Mouse (Mus musculus) left cerebral cortex, adult 9 months (tissue): ENCODE results near the gene BC037034.

Experiments
- DNase-seq, 2 experiments: peaks; one replicate each; pipeline ENCODE4 v3.0.0; 2022; ENCODE audit warnings: low spot score in 2 of 2

Gene BC037034

GRCm38 (mm10) chr5:138263260-138264206 is at the start of gene BC037034:
Gene BC037034, minus strand, starts transcription at chr5:138264033.
- DNase-seq, result peak; percentile 69 to 91

- DNase-seq, result no peak
Measured at GRCm38 (mm10) chr5:138312795-138313194, 49.0 kb upstream of the BC037034 start.

GRCm38 (mm10) chr5:138299613-138300012 is 35.8 kb upstream of the BC037034 start:
- DNase-seq, result no peak

DNA sequence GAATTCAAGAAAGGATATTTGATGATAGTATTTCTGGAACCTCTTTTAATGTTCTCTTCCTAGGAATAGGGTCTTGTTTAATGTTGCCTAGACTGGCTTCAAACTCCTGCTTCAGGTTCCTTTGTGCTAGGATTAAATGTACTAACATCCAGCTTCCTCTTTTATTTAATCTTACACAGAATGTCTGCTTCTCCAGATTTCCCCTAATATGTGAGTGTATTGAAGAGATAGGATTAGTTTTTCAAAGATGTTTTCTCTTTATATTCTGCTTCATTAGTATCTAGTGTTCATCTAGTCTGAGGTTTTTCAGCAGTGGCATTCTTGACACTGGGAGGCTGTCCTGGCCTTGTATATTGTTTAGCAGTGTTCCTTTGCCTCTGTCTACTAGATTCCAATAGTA is 30.3 kb upstream of the BC037034 start:
- no peak for DNase-seq

- DNase-seq, result no peak
Measured at GRCm38 (mm10) chr5:138291638-138292037, 27.8 kb upstream of the BC037034 start.

DNA sequence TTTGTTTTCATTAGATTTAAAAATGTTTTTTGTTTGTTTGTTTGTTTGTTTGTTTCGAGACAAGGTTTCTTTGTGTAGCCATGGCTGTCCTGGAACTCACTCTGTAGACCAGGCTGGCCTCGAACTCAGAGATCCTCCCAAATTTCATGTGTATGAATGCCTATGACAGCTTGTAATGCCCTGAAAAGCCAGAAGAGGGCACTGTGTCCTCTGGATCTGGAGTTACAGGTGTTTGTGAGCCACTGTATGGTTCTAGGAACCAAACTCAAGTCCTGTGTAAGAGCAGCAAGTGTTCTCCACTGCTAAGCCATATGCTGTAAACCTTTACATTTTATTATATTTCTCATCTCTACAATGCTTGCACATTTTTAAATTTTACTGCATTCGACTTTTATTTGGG is 24.0 kb upstream of the BC037034 start:
- no peak for DNase-seq

GRCm38 (mm10) chr5:138283540-138283939 is 19.7 kb upstream of the BC037034 start:
- DNase-seq, result no peak

GRCm38 (mm10) chr5:138281798-138282197 is 18.0 kb upstream of the BC037034 start:
- no peak for DNase-seq

DNA sequence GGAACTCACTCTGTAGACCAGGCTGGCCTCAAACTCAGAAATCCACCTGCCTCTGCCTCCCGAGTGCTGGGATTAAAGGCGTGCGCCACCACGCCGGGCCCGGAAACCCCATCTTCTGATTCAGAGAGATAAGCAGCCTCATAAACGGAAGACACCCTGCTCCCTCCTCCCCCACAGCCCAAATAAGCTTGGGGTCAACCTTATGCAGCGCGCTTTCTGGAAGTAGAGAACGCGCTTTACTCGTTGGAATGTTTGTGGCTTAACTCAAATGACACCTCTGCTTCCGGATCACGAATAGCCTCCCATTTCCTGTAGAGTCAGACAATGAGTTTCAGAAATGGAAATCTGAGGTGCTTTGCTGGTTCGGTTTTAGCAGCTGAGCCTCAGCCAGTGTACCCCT is 17.0 kb upstream of the BC037034 start:
- no peak for DNase-seq

GRCm38 (mm10) chr5:138280425-138280768 is 16.6 kb upstream of the BC037034 start:
- no peak for DNase-seq

DNA sequence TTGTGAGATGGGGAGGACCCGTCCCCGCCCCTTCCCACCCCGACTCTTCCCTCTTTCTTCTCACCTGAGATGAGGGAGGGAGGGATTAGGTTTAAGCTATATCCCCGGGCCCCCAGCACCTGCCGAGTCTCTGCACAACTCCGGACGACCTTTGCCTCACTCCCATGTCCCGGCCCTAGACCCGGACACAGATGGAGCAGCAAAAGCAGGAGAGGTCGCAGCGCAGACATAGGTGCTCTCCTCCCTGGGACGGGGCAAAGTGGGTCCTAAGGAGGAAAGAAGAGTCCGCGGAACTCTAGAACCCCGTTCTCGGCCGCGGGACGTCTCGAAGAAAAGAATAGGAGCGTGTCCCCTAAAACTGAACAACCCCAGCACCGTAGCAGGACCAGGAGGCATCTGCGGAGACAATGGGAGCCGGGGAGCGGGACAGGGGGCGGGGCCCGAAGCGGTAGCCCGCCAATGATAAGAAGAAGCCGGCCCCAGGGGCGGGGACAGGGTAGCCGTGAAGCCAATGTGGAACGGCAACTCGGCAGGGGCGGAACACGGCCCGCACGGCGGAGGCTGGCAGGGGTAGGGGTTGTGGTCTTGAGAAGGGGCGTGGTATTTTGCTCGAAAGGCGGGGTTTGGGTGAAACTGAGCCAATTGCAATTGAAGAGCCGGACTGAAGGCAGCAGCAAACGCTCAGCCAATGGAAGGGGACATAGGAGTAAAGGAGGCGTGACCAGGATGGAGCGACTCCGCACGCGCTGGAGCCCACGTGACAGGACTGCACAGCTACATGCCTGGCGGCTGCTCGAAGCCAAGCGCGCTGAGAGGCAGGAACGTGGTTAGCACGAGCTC is 16.0 kb upstream of the BC037034 start, which contains the start of the genes Gm43720, Gpc2 and Stag3:
Gene Gm43720 (minus strand): TSS at position 374 of the 840 bp plus-strand sequence.
Gene Gpc2 (minus strand): TSS at position 421 of the 840 bp plus-strand sequence.
Gene Stag3 (plus strand): TSS at position 656 of the 840 bp plus-strand sequence.
- DNase-seq, result peak; percentile 58 to 64

DNA sequence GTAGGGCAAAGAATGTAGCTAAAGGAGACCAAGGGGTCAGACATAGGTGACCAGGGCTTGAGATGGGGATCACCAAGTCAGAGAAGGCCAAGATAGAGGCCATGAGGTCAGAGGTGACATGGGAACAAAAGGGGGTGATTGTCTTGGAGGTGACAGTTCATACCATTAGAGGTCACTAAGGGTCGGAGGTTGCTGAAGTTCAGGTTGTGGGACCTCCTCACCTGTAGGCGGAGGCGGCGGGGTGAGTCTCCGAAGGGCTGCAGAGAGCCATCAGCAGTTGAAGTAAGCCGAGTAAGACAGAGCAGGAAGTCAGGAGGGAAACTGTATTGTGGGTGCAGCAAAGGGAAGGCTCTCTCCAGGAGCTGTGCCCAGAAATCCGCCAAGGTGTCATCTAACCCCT is 14.2 kb upstream of the BC037034 start:
- DNase-seq, result no peak

- no peak for DNase-seq
Measured at GRCm38 (mm10) chr5:138275216-138276050, 11.6 kb upstream of the BC037034 start.

GRCm38 (mm10) chr5:138274186-138274585 is 10.4 kb upstream of the BC037034 start:
- no peak for DNase-seq

DNA sequence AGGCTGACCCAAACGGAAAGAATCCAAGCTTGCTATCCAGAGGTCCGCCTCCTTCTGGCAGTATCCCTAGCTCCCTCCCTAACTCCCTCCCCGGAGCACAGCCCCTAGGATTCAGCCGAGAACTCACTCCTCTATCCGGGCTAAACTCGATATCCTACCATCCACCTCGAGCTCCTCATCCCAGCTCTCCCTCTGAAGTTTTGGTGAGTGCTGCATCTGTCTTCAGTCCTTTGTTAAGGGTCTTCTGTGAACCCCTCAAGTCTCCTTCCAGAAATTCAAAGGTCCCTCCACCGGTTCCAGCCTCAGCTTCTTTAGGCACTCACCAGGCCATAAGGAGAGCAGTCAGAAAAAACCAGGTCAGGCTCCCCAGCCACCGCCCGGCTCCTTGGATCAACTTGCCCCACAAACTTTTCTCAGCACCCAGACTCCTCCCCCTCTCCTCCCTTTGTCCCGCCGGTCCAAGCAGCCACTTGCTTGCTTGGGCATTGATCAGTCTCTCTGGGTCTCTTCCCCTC is 8.6 kb upstream of the BC037034 start, which contains the start of gene Gal3st4:
Gene Gal3st4 (minus strand): TSS at position 432 of the 515 bp plus-strand sequence.
- DNase-seq, result no peak

GRCm38 (mm10) chr5:138271232-138271631 is 7.4 kb upstream of the BC037034 start:
- DNase-seq, result no peak

- no peak for DNase-seq
Measured at GRCm38 (mm10) chr5:138268980-138269379, 5.1 kb upstream of the BC037034 start.

DNA sequence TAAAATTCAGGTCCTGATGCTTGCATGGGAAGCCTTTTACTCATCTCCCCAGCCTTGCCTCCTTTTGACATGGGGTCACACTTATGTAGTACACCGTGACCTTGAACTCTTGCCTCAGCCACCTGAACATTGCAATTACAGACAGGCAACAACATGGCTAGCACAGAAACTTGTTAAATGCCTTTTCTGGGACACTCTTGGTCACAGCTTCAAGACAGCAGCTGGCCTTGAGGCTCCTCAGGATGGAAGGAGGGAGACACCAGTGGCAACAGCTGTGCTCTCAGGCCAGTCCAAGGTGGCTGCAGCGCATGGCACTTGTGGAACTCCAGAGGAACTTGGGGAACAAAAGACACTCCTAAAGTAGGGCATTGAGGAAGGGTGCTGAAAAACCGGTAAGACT is 3.3 kb upstream of the BC037034 start:
- DNase-seq, result no peak

- DNase-seq, result no peak
Measured at GRCm38 (mm10) chr5:138265712-138266111, 1.9 kb upstream of the BC037034 start.

DNA sequence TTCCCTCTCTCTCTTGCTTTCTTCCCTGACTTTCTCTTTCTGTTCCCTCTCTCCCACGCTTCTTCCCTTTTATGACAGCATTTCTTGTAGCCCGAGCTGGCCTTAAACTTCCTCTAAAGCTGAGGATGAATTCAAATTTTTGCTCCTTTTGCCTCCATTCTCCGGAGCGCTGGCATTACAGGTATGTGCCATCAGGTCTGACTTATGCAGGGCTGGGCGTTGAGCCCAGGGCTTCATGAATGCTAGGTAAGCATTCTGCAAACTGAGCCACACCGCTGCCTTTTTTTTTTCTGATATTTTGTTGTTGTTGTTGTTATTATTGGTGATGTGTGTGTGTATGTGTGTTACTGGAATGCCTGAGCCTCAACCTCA is 360 bp upstream of the BC037034 start:
- no peak for DNase-seq

GRCm38 (mm10) chr5:138262582-138263240 is 1.1 kb downstream of the BC037034 start:
- DNase-seq, result no peak
